Mouse (Mus musculus): Measurements from ENCODE around the gene Cd5l. TPM values are rescaled to one million over a fixed set of nuclear protein-coding genes. Genes with fewer than 3 reads are reported as not detected.
"Not testable (repeated sequence)": the region's sequence is repeated elsewhere in the genome, so short reads cannot be mapped to it uniquely, and the experiment has no call there.

The Cd5l gene
- not detected in 2 replicates for polyA plus RNA-seq (2016; fragmentation: Nextera tagmentation; extraction: Ambion mirVana)

GRCm38 (mm10) chr3:87357581-87357980 lies at the start of gene Cd5l:
Cd5l (plus strand) TSS chr3:87357881.
- H3K4me1 ChIP-seq = peaks cover 5% of the 10 kb centered on the region; the same call in 1 of the 2 replicates
- H3K4me3 ChIP-seq = no peak within 1 kb of the TSS
- no peak within 1 kb of the TSS for H3K27ac ChIP-seq (replicated peaks)
- no peaks in the 10 kb centered on the region for H3K27me3 ChIP-seq (replicated peaks; ENCODE audit: low read depth, poor library complexity, severe bottlenecking)
- H3K36me3 ChIP-seq (replicated peaks) = no peaks in the 10 kb centered on the region
- no peak for DNase-seq (ENCODE audit: low spot score)
- H3K9me3 ChIP-seq = no peaks in the 10 kb centered on the region

GRCm38 (mm10) chr3:87309922-87310321 lies 47.8 kb upstream of the Cd5l start:
- Histone ChIP-seq H3K27me3 (replicated peaks; ENCODE audit: low read depth, poor library complexity, severe bottlenecking) (no peaks in the 10 kb centered on the region), H3K9me3 (no peaks in the 10 kb centered on the region), H3K36me3 (replicated peaks) (no peaks in the 10 kb centered on the region), H3K27ac (replicated peaks) (no peak overlapping the region), H3K4me3 (no peak overlapping the region), H3K4me1 (no peaks in the 10 kb centered on the region)
- no peak for DNase-seq (ENCODE audit: low spot score)
- 81% methylated on average over 2 of the region's 2 CpGs for WGBS

GRCm38 (mm10) chr3:87322557-87322956 lies 35.1 kb upstream of the Cd5l start:
- H3K4me1 ChIP-seq = no peaks in the 10 kb centered on the region
- no peaks in the 10 kb centered on the region for H3K9me3 ChIP-seq
- no peak for DNase-seq (ENCODE audit: low spot score)
- H3K4me3 ChIP-seq = no peak overlapping the region
- no peaks in the 10 kb centered on the region for H3K36me3 ChIP-seq (replicated peaks)
- no peaks in the 10 kb centered on the region for H3K27me3 ChIP-seq (replicated peaks; ENCODE audit: low read depth, poor library complexity, severe bottlenecking)
- 48% methylated on average over 4 of the region's 4 CpGs for WGBS
- H3K27ac ChIP-seq (replicated peaks) = no peak overlapping the region

GRCm38 (mm10) chr3:87323778-87324177 lies 33.9 kb upstream of the Cd5l start:
- Histone ChIP-seq H3K9me3 (no peaks in the 10 kb centered on the region), H3K27ac (replicated peaks) (no peak overlapping the region), H3K4me3 (no peak overlapping the region), H3K4me1 (no peaks in the 10 kb centered on the region), H3K36me3 (replicated peaks) (no peaks in the 10 kb centered on the region), H3K27me3 (replicated peaks; ENCODE audit: low read depth, poor library complexity, severe bottlenecking) (no peaks in the 10 kb centered on the region)
- WGBS = 13% methylated on average over 3 of the region's 3 CpGs
- no peak for DNase-seq (ENCODE audit: low spot score)

GRCm38 (mm10) chr3:87337899-87338298 lies 19.8 kb upstream of the Cd5l start:
- H3K4me3 ChIP-seq = no peak overlapping the region
- no peaks in the 10 kb centered on the region for H3K27me3 ChIP-seq (replicated peaks; ENCODE audit: low read depth, poor library complexity, severe bottlenecking)
- H3K4me1 ChIP-seq = no peaks in the 10 kb centered on the region
- no peak overlapping the region for H3K27ac ChIP-seq (replicated peaks)
- no peaks in the 10 kb centered on the region for H3K9me3 ChIP-seq
- WGBS = 90% methylated on average over 5 of the region's 5 CpGs
- H3K36me3 ChIP-seq (replicated peaks) = no peaks in the 10 kb centered on the region
- no peak for DNase-seq (ENCODE audit: low spot score)

- not testable (repeated sequence) for H3K36me3 ChIP-seq (replicated peaks); DNase-seq (ENCODE audit: low spot score); H3K9me3 ChIP-seq; H3K27me3 ChIP-seq (replicated peaks; ENCODE audit: low read depth, poor library complexity, severe bottlenecking); H3K4me3 ChIP-seq; H3K4me1 ChIP-seq; H3K27ac ChIP-seq (replicated peaks)
- 85% methylated on average over 2 of the region's 2 CpGs for WGBS
These were observed 6.7 kb upstream of the Cd5l start for GRCm38 (mm10) chr3:87350992-87351391.

GRCm38 (mm10) chr3:87359215-87359614 lies 1.5 kb downstream of the Cd5l start:
- Histone ChIP-seq H3K4me1 (peaks cover 5% of the 10 kb centered on the region; the same call in 1 of the 2 replicates), H3K9me3 (no peaks in the 10 kb centered on the region), H3K36me3 (replicated peaks) (no peaks in the 10 kb centered on the region), H3K27ac (replicated peaks) (no peak overlapping the region), H3K4me3 (no peak overlapping the region), H3K27me3 (replicated peaks; ENCODE audit: low read depth, poor library complexity, severe bottlenecking) (no peaks in the 10 kb centered on the region)
- no peak for DNase-seq (ENCODE audit: low spot score)

- WGBS = 82% methylated on average over 6 of the region's 6 CpGs
- no peaks in the 10 kb centered on the region for H3K36me3 ChIP-seq (replicated peaks)
- no peak overlapping the region for H3K4me3 ChIP-seq
- no peak for DNase-seq (ENCODE audit: low spot score)
- peaks cover 5% of the 10 kb centered on the region; the same call in 1 of the 2 replicates for H3K4me1 ChIP-seq
- H3K27ac ChIP-seq (replicated peaks) = no peak overlapping the region
- no peaks in the 10 kb centered on the region for H3K27me3 ChIP-seq (replicated peaks; ENCODE audit: low read depth, poor library complexity, severe bottlenecking)
- H3K9me3 ChIP-seq = no peaks in the 10 kb centered on the region
These were observed 2.8 kb downstream of the Cd5l start for GRCm38 (mm10) chr3:87360466-87360865.

- DNase-seq (ENCODE audit: low spot score) = no peak
- Histone ChIP-seq H3K27me3 (replicated peaks; ENCODE audit: low read depth, poor library complexity, severe bottlenecking) (no peaks in the 10 kb centered on the region), H3K27ac (replicated peaks) (no peak overlapping the region), H3K9me3 (no peaks in the 10 kb centered on the region), H3K36me3 (replicated peaks) (no peaks in the 10 kb centered on the region), H3K4me1 (no peaks in the 10 kb centered on the region), H3K4me3 (no peak overlapping the region)
- 92% methylated on average over 14 of the region's 14 CpGs for WGBS
These were observed 8.0 kb downstream of the Cd5l start for GRCm38 (mm10) chr3:87365691-87366090.

- 80% methylated on average over 10 of the region's 10 CpGs for WGBS
- H3K4me1 ChIP-seq = no peaks in the 10 kb centered on the region
These were observed 9.8 kb downstream of the Cd5l start for GRCm38 (mm10) chr3:87367511-87367910.

GRCm38 (mm10) chr3:87369181-87369580 lies 11.5 kb downstream of the Cd5l start:
- no peak overlapping the region for H3K4me3 ChIP-seq
- H3K4me1 ChIP-seq = peaks cover under 1% of the 10 kb centered on the region; the same call in 1 of the 2 replicates
- no peak for DNase-seq (ENCODE audit: low spot score)
- H3K27ac ChIP-seq (replicated peaks) = no peak overlapping the region
- no peaks in the 10 kb centered on the region for H3K36me3 ChIP-seq (replicated peaks)
- no peaks in the 10 kb centered on the region for H3K9me3 ChIP-seq
- no peaks in the 10 kb centered on the region for H3K27me3 ChIP-seq (replicated peaks; ENCODE audit: low read depth, poor library complexity, severe bottlenecking)
- WGBS = 73% methylated on average over 5 of the region's 5 CpGs

More at GRCm38 (mm10) chr3:87367511-87367910, 9.8 kb downstream of the Cd5l start:
- no peaks in the 10 kb centered on the region for H3K9me3 ChIP-seq
- no peak overlapping the region for H3K27ac ChIP-seq (replicated peaks)
- no peaks in the 10 kb centered on the region for H3K36me3 ChIP-seq (replicated peaks)
- no peaks in the 10 kb centered on the region for H3K27me3 ChIP-seq (replicated peaks; ENCODE audit: low read depth, poor library complexity, severe bottlenecking)
- no peak overlapping the region for H3K4me3 ChIP-seq
- no peak for DNase-seq (ENCODE audit: low spot score)

GRCm38 (mm10) chr3:87376195-87377165 lies 18.8 kb downstream of the Cd5l start, which contains the start of gene Fcrl1:
Fcrl1 (plus strand) TSS chr3:87376387.
- H3K4me3 ChIP-seq = no peak within 1 kb of the TSS
- no peaks in the 10 kb centered on the region for H3K36me3 ChIP-seq (replicated peaks)
- 87% methylated on average over 18 of the region's 18 CpGs for WGBS
- H3K27me3 ChIP-seq (replicated peaks; ENCODE audit: low read depth, poor library complexity, severe bottlenecking) = no peaks in the 10 kb centered on the region
- DNase-seq (ENCODE audit: low spot score) = no peak
- no peak within 1 kb of the TSS for H3K27ac ChIP-seq (replicated peaks)
- no peaks in the 10 kb centered on the region for H3K9me3 ChIP-seq
- peaks cover 5% of the 10 kb centered on the region; the same call in 1 of the 2 replicates for H3K4me1 ChIP-seq

- WGBS = 73% methylated on average over 3 of the region's 3 CpGs
- Histone ChIP-seq H3K9me3 (no peaks in the 10 kb centered on the region), H3K4me3 (no peak overlapping the region), H3K27ac (replicated peaks) (no peak overlapping the region), H3K36me3 (replicated peaks) (no peaks in the 10 kb centered on the region), H3K27me3 (replicated peaks; ENCODE audit: low read depth, poor library complexity, severe bottlenecking) (no peaks in the 10 kb centered on the region), H3K4me1 (peaks cover 5% of the 10 kb centered on the region; the same call in 1 of the 2 replicates)
- no peak for DNase-seq (ENCODE audit: low spot score)
These were observed 19.5 kb downstream of the Cd5l start for GRCm38 (mm10) chr3:87377228-87377627.
